Mouse (Mus musculus) bone marrow, adult 2 months (tissue): Measurements from ENCODE around the gene F2rl1.

Experiments
- CTCF ChIP-seq: fragments of 200-500 bp; IDR thresholded peaks from 2 replicates; pipeline ENCODE4 v1.5.1; 2011; ENCODE audit warnings: low read length, control low read depth; ENCODE audit not compliant: control insufficient read depth, insufficient read depth
- POLR2A ChIP-seq: fragments of 200-500 bp; IDR thresholded peaks from 2 replicates; pipeline ENCODE4 v1.6.1; 2011; ENCODE audit warnings: low read depth, mild to moderate bottlenecking, control low read depth, low read length, borderline replicate concordance; ENCODE audit not compliant: control insufficient read depth

GRCm38 (mm10) chr13:95470970-95471369 lies 54.1 kb downstream of the F2rl1 start:
- TF ChIP-seq CTCF (peak; percentile 19; the same call in 1 of the 2 replicates), POLR2A (no peak)
